8 mouse cellular contexts compared by ENCODE assay signal in genomic region chr5:134965473-134965851, GRCm38 (mm10). TPM values are rescaled to one million over a fixed set of nuclear protein-coding genes. Genes with fewer than 3 reads are reported as not detected.
DNase-seq lines count a peak whose midpoint lies in the region; ATAC-seq and TF ChIP-seq lines count a peak whose summit lies in the region.

No protein-coding gene starts in this region.

- H3K27ac ChIP-seq in embryonic fibroblast, embryonic 13.5 days (ENCODE audit: insufficient read depth, low read length), result no peak overlapping the region
- no peak overlapping the region for H3K27ac ChIP-seq in heart, embryonic 14.5 days (replicated peaks in 1 of 2; ENCODE audit: control insufficient read depth in 1 of 2, insufficient read depth in 1 of 2, low read depth in 2 of 2, low read length in 2 of 2)
- H3K27ac ChIP-seq in kidney, postnatal 0 days, result peak overlapping the region; percentile 60
- no peak overlapping the region for H3K27ac ChIP-seq in liver, adult 2 months (replicated peaks; ENCODE audit: insufficient read depth, low read depth, low read length)
- H3K27ac ChIP-seq in stomach, embryonic 16.5 days (ENCODE audit: low read length), result no peak overlapping the region

- WGBS in heart, embryonic 14.5 days, result 3% methylated on average over 10 of the region's 10 CpGs
- WGBS in kidney, postnatal 0 days, result 6% methylated on average over 10 of the region's 10 CpGs
- WGBS in liver, adult 2 months, result 8% methylated on average over 10 of the region's 10 CpGs
- WGBS in stomach, embryonic 16.5 days, result 5% methylated on average over 10 of the region's 10 CpGs

- peaks cover 8% of the 10 kb centered on the region; the same call in 1 of the 2 replicates for H3K27me3 ChIP-seq in heart, embryonic 14.5 days (ENCODE audit: control insufficient read depth, insufficient read depth, low read length)
- H3K27me3 ChIP-seq in kidney, postnatal 0 days (ENCODE audit: insufficient read depth, low read length), result no peaks in the 10 kb centered on the region
- H3K27me3 ChIP-seq in liver, adult 2 months (ENCODE audit: control insufficient read depth, insufficient read depth, low read length), result no peaks in the 10 kb centered on the region
- H3K27me3 ChIP-seq in stomach, embryonic 16.5 days (ENCODE audit: control insufficient read depth, insufficient read depth, low read length), result no peaks in the 10 kb centered on the region

- no peaks in the 10 kb centered on the region for H3K79me2 ChIP-seq in liver, adult 2 months (ENCODE audit: control insufficient read depth, insufficient read depth, low read length)

- no peak overlapping the region for H3K4me3 ChIP-seq in embryonic fibroblast, embryonic 13.5 days (ENCODE audit: insufficient read depth, low read length)
- peak overlapping the region in 1 of 2 experiments; percentile 26; a peak in 2 of 4 replicates for H3K4me3 ChIP-seq in heart, embryonic 14.5 days (ENCODE audit: control insufficient read depth in 1 of 2, insufficient read depth in 1 of 2, low read depth in 1 of 2, low read length in 2 of 2)
- peak overlapping the region; percentile 18 for H3K4me3 ChIP-seq in kidney, postnatal 0 days (replicated peaks; ENCODE audit: low read depth, low read length)
- H3K4me3 ChIP-seq in liver, adult 2 months (ENCODE audit: insufficient read depth, low read depth, low read length), result peak overlapping the region; percentile 11; the same call in 1 of the 2 replicates
- H3K4me3 ChIP-seq in stomach, embryonic 16.5 days (replicated peaks; ENCODE audit: low read length), result peak overlapping the region; percentile 39

- peak overlapping the region; percentile 61 for H3K4me2 ChIP-seq in heart, embryonic 14.5 days (ENCODE audit: low read length)
- H3K4me2 ChIP-seq in kidney, postnatal 0 days (ENCODE audit: low read length), result peak overlapping the region; percentile 61
- peak overlapping the region; percentile 54 for H3K4me2 ChIP-seq in stomach, embryonic 16.5 days (ENCODE audit: low read depth, low read length)

- no peaks in the 10 kb centered on the region for H3K36me3 ChIP-seq in heart, embryonic 14.5 days (ENCODE audit: control insufficient read depth, insufficient read depth, low read length)
- no peaks in the 10 kb centered on the region for H3K36me3 ChIP-seq in kidney, postnatal 0 days (ENCODE audit: insufficient read depth, low read length)
- H3K36me3 ChIP-seq in liver, adult 2 months (ENCODE audit: control insufficient read depth, insufficient read depth, low read length), result no peaks in the 10 kb centered on the region
- no peaks in the 10 kb centered on the region for H3K36me3 ChIP-seq in stomach, embryonic 16.5 days (ENCODE audit: control insufficient read depth, insufficient read depth, low read length)

- H3K9ac ChIP-seq in heart, embryonic 14.5 days (ENCODE audit: low read length), result no peak overlapping the region; the same call in 1 of the 2 replicates
- H3K9ac ChIP-seq in kidney, postnatal 0 days (ENCODE audit: low read depth, low read length), result 0 out of 2 replicates have a peak overlapping the region, but pooled peaks have one; percentile 35
- peak overlapping the region; percentile 55 for H3K9ac ChIP-seq in liver, adult 2 months (ENCODE audit: low read depth, low read length)
- peak overlapping the region; percentile 56 for H3K9ac ChIP-seq in stomach, embryonic 16.5 days (ENCODE audit: low read length)

- DNase-seq in CD8-positive naive resting alpha-beta T cell, adult 2 months (ENCODE audit: low read depth in 2 of 2, low spot score in 2 of 2), result peak; percentile 60 to 71
- peak; percentile 82 for DNase-seq in brain, adult 2 months (ENCODE audit: low read depth, low spot score)
- DNase-seq in kidney, postnatal 0 days (ENCODE audit: low spot score), result peak; percentile 90
- peak; percentile 67 for DNase-seq in liver, adult 2 months (ENCODE audit: extremely low read depth, low read depth, low spot score)

- no peak for TF ChIP-seq POLR2A in embryonic fibroblast, embryonic 13.5 days (IDR thresholded peaks at IDR 0.05; ENCODE audit: low read depth, low read length)
- no peak for TF ChIP-seq POLR2A in liver, adult 2 months (IDR thresholded peaks at IDR 0.05; ENCODE audit: extremely low read depth, insufficient read depth, low read length)

- no peaks in the 10 kb centered on the region for H3K9me3 ChIP-seq in heart, embryonic 14.5 days (ENCODE audit: control insufficient read depth, low read length)
- no peaks in the 10 kb centered on the region for H3K9me3 ChIP-seq in kidney, postnatal 0 days (replicated peaks; ENCODE audit: low read length)
- H3K9me3 ChIP-seq in stomach, embryonic 16.5 days (replicated peaks; ENCODE audit: control insufficient read depth, low read length), result no peaks in the 10 kb centered on the region

- peaks cover 5% of the 10 kb centered on the region; the same call in 1 of the 2 replicates for H3K4me1 ChIP-seq in embryonic fibroblast, embryonic 13.5 days (ENCODE audit: control insufficient read depth, insufficient read depth, low read length)
- H3K4me1 ChIP-seq in heart, embryonic 14.5 days (ENCODE audit: control insufficient read depth in 2 of 2, insufficient read depth in 2 of 2, low read length in 2 of 2), result peaks cover 4 to 12% of the 10 kb centered on the region in 2 experiments; a peak in 3 of 4 replicates
- 0 out of 2 replicates have a peak, but pooled peaks cover 3% of the 10 kb centered on the region for H3K4me1 ChIP-seq in kidney, postnatal 0 days (replicated peaks; ENCODE audit: insufficient read depth, low read length)
- no peaks in the 10 kb centered on the region for H3K4me1 ChIP-seq in liver, adult 2 months (ENCODE audit: control insufficient read depth, insufficient read depth, low read length)
- peaks cover 12% of the 10 kb centered on the region; the same call in 1 of the 2 replicates for H3K4me1 ChIP-seq in stomach, embryonic 16.5 days (ENCODE audit: control insufficient read depth, insufficient read depth, low read length)

- TF ChIP-seq CTCF in embryonic fibroblast, embryonic 13.5 days (IDR thresholded peaks at IDR 0.05; ENCODE audit: borderline replicate concordance, insufficient read depth, low read length), result peak; percentile 61
- peak; percentile 92 for TF ChIP-seq CTCF in kidney, postnatal 0 days (IDR thresholded peaks at IDR 0.05; ENCODE audit: low read depth)
- peak; percentile 78 for TF ChIP-seq CTCF in liver, adult 2 months (IDR thresholded peaks at IDR 0.05; ENCODE audit: low read depth, low read length)

- no peak for ATAC-seq in heart, embryonic 14.5 days (ENCODE audit: insufficient number of reproducible peaks, insufficient read depth, low FRiP score, low read depth)
- ATAC-seq in kidney, postnatal 0 days (replicated peaks; ENCODE audit: low FRiP score, low read depth), result peak; percentile 35; the same call in 1 of the 2 replicates
- ATAC-seq in monocyte, adult 5-6 weeks (replicated peaks; ENCODE audit: insufficient number of reproducible peaks, low FRiP score, low TSS enrichment, poor library complexity, severe bottlenecking), result peak; percentile 79
- peak; percentile 57 for ATAC-seq in stomach, embryonic 16.5 days (ENCODE audit: insufficient read depth, low FRiP score)

RNA-seq across cellular contexts. Expression of gene Cldn4, which starts 18.7 kb away (rescaled TPM):
- not detected in 2 replicates for polyA plus RNA-seq in embryonic fibroblast, embryonic 13.5 days (2011; ENCODE audit: insufficient read length, low read depth, missing spikeins)
- polyA plus RNA-seq in heart, embryonic 14.5 days (2014; fragmentation: Nextera tagmentation; extraction: Ambion mirVana), result 0.85 TPM in 1 of 2 replicates, not detected in the other
- polyA plus RNA-seq in kidney, postnatal 0 days (2015; fragmentation: Nextera tagmentation; extraction: Ambion mirVana), result 55.7 and 59.1 TPM in 2 replicates
- 0.09 and 0.13 TPM in 2 replicates for total RNA-seq in liver, adult 2 months (2014; rRNA removed)
- polyA plus RNA-seq in liver, adult 2 months (2012; rRNA removed), result 0.09 and 0.36 TPM in 2 replicates
- total RNA-seq in monocyte, adult 5-6 weeks (2017), result not detected in 3 replicates
- polyA plus RNA-seq in stomach, embryonic 16.5 days (2015; fragmentation: Nextera tagmentation; extraction: Ambion mirVana), result 73.1 and 90.8 TPM in 2 replicates

RNA-seq across cellular contexts. Expression of gene Cldn3, which starts 20.6 kb away (rescaled TPM):
- not detected in 2 replicates for polyA plus RNA-seq in embryonic fibroblast, embryonic 13.5 days (2011; ENCODE audit: insufficient read length, low read depth, missing spikeins)
- 0.53 and 2.2 TPM in 2 replicates for polyA plus RNA-seq in heart, embryonic 14.5 days (2014; fragmentation: Nextera tagmentation; extraction: Ambion mirVana)
- 72.4 and 72.9 TPM in 2 replicates for polyA plus RNA-seq in kidney, postnatal 0 days (2015; fragmentation: Nextera tagmentation; extraction: Ambion mirVana)
- 49.9 and 86.6 TPM in 2 replicates for total RNA-seq in liver, adult 2 months (2014; rRNA removed)
- polyA plus RNA-seq in liver, adult 2 months (2012; rRNA removed), result 290 and 291 TPM in 2 replicates
- not detected in 3 replicates for total RNA-seq in monocyte, adult 5-6 weeks (2017)
- polyA plus RNA-seq in stomach, embryonic 16.5 days (2015; fragmentation: Nextera tagmentation; extraction: Ambion mirVana), result 83.9 and 89.2 TPM in 2 replicates

RNA-seq across cellular contexts. Expression of gene Mettl27, which starts 33.3 kb away (rescaled TPM):
- 4.1 and 4.2 TPM in 2 replicates for polyA plus RNA-seq in embryonic fibroblast, embryonic 13.5 days (2011; ENCODE audit: insufficient read length, low read depth, missing spikeins)
- 11.1 and 12.0 TPM in 2 replicates for polyA plus RNA-seq in heart, embryonic 14.5 days (2014; fragmentation: Nextera tagmentation; extraction: Ambion mirVana)
- polyA plus RNA-seq in kidney, postnatal 0 days (2015; fragmentation: Nextera tagmentation; extraction: Ambion mirVana), result 41.5 and 43.4 TPM in 2 replicates
- total RNA-seq in liver, adult 2 months (2014; rRNA removed), result 13.5 and 19.1 TPM in 2 replicates
- polyA plus RNA-seq in liver, adult 2 months (2012; rRNA removed), result 17.9 and 30.0 TPM in 2 replicates
- total RNA-seq in monocyte, adult 5-6 weeks (2017), result 1.3 to 1.6 TPM in 2 of 3 replicates, not detected in the other
- 14.1 and 14.8 TPM in 2 replicates for polyA plus RNA-seq in stomach, embryonic 16.5 days (2015; fragmentation: Nextera tagmentation; extraction: Ambion mirVana)

RNA-seq across cellular contexts. Expression of gene Abhd11, which starts 43.5 kb away (rescaled TPM):
- polyA plus RNA-seq in embryonic fibroblast, embryonic 13.5 days (2011; ENCODE audit: insufficient read length, low read depth, missing spikeins), result 19.1 and 20.7 TPM in 2 replicates
- polyA plus RNA-seq in heart, embryonic 14.5 days (2014; fragmentation: Nextera tagmentation; extraction: Ambion mirVana), result 72.1 and 74.9 TPM in 2 replicates
- 93.7 and 94.5 TPM in 2 replicates for polyA plus RNA-seq in kidney, postnatal 0 days (2015; fragmentation: Nextera tagmentation; extraction: Ambion mirVana)
- total RNA-seq in liver, adult 2 months (2014; rRNA removed), result 35.9 and 38.1 TPM in 2 replicates
- 77.6 and 78.8 TPM in 2 replicates for polyA plus RNA-seq in liver, adult 2 months (2012; rRNA removed)
- 13.0 to 27.0 TPM (median 24.1 TPM) in 3 replicates for total RNA-seq in monocyte, adult 5-6 weeks (2017)
- polyA plus RNA-seq in stomach, embryonic 16.5 days (2015; fragmentation: Nextera tagmentation; extraction: Ambion mirVana), result 70.7 and 73.9 TPM in 2 replicates

RNA-seq across cellular contexts. Expression of gene Cldn13, which starts 50.1 kb away (rescaled TPM):
- not detected in 2 replicates for polyA plus RNA-seq in embryonic fibroblast, embryonic 13.5 days (2011; ENCODE audit: insufficient read length, low read depth, missing spikeins)
- 0.31 and 0.63 TPM in 2 replicates for polyA plus RNA-seq in heart, embryonic 14.5 days (2014; fragmentation: Nextera tagmentation; extraction: Ambion mirVana)
- 0.14 TPM in 1 of 2 replicates, not detected in the other for polyA plus RNA-seq in kidney, postnatal 0 days (2015; fragmentation: Nextera tagmentation; extraction: Ambion mirVana)
- total RNA-seq in liver, adult 2 months (2014; rRNA removed), result not detected in 2 replicates
- not detected in 2 replicates for polyA plus RNA-seq in liver, adult 2 months (2012; rRNA removed)
- total RNA-seq in monocyte, adult 5-6 weeks (2017), result not detected in 3 replicates
- 8.6 and 13.5 TPM in 2 replicates for polyA plus RNA-seq in stomach, embryonic 16.5 days (2015; fragmentation: Nextera tagmentation; extraction: Ambion mirVana)

Comparison
In these comparisons a context has a peak if more than half of its experiments do, and no peak if none do; other contexts are left out.
1. RNA of gene Cldn4, which starts 18.7 kb away (polyA plus RNA-seq): 73.1 to 90.8 TPM in stomach, embryonic 16.5 days and 55.7 to 59.1 TPM in kidney, postnatal 0 days; 0.85 TPM in heart, embryonic 14.5 days, 0.09 to 0.36 TPM in liver, adult 2 months and not detected in embryonic fibroblast, embryonic 13.5 days; every median in the first group is over 10 times any median in the second.
2. RNA of gene Cldn3, which starts 20.6 kb away (polyA plus RNA-seq): 290 to 291 TPM in liver, adult 2 months, 83.9 to 89.2 TPM in stomach, embryonic 16.5 days and 72.4 to 72.9 TPM in kidney, postnatal 0 days; 0.53 to 2.2 TPM in heart, embryonic 14.5 days and not detected in embryonic fibroblast, embryonic 13.5 days; every median in the first group is over 10 times any median in the second.
3. Peak in every context shown above with its lines, with median percentiles within 50 percentile points of each other: DNase-seq, CTCF ChIP-seq and H3K4me2 ChIP-seq.